Mouse (Mus musculus) testis, adult 2 months (tissue): ENCODE data around the gene Shld1.

Experiments used
- CTCF ChIP-seq: fragments of 200-500 bp; IDR thresholded peaks from 2 replicates; pipeline ENCODE4 v1.5.1; 2012; ENCODE audit warnings: low read depth, mild to moderate bottlenecking, inconsistent platforms, low read length, moderate library complexity; ENCODE audit not compliant: control insufficient read depth, insufficient read depth, insufficient replicate concordance
- POLR2A ChIP-seq: fragments of 200-500 bp; IDR thresholded peaks from 2 replicates; pipeline ENCODE4 v1.6.1; 2012; ENCODE audit warnings: low read depth, mild to moderate bottlenecking, inconsistent platforms, low read length, moderate library complexity; ENCODE audit not compliant: control insufficient read depth

- TF ChIP-seq CTCF (no peak), POLR2A (no peak)
Measured at GRCm38 (mm10) chr2:132646856-132647745, 39.6 kb upstream of the Shld1 start.
